Mouse (Mus musculus) megakaryocyte, embryonic 14.5 days (primary cell): ENCODE measurements around the gene Hvcn1. TPM values are rescaled to one million over a fixed set of nuclear protein-coding genes. Genes with fewer than 3 reads are reported as not detected.

Experiments used
- H3K27me3 ChIP-seq: replicated peaks from 2 replicates; pipeline ENCODE3; 2012; ENCODE audit warnings: inconsistent platforms
- H3K36me3 ChIP-seq: replicated peaks from 2 replicates; pipeline ENCODE3; 2012; ENCODE audit warnings: low read length, inconsistent platforms, mixed read lengths
- H3K4me1 ChIP-seq: 2 replicates; pipeline ENCODE4 v1.6.1; 2012; ENCODE audit warnings: inconsistent platforms
- H3K4me3 ChIP-seq: replicated peaks from 2 replicates; pipeline ENCODE3; 2012; ENCODE audit warnings: moderate library complexity, mild to moderate bottlenecking, inconsistent platforms
- H3K9me3 ChIP-seq: 2 replicates; pipeline ENCODE4 v1.6.1; 2012; ENCODE audit warnings: inconsistent platforms
- FLI1 ChIP-seq: IDR thresholded peaks from 2 replicates; pipeline ENCODE4 v1.6.1; 2012; ENCODE audit warnings: low read length, inconsistent platforms, mixed read lengths
- GATA1 ChIP-seq: IDR thresholded peaks from 3 replicates; pipeline ENCODE4 v1.6.1; 2012; ENCODE audit warnings: mixed read lengths, low read length, inconsistent platforms, borderline replicate concordance
- polyA plus RNA-seq: library from polyadenylated mRNA; stranded (reverse); fragments of >175 nt; gene quantifications from 2 replicates; pipeline ENCODE4 v1.2.3, GENCODE M21; 2012; ENCODE audit warnings: low replicate concordance; ENCODE audit not compliant: insufficient read depth

Gene Hvcn1
- polyA plus RNA-seq, result 6.0 TPM in 1 of 2 replicates, not detected in the other

- no peaks in the 10 kb centered on the region for H3K36me3 ChIP-seq
- peaks cover 41% of the 10 kb centered on the region for H3K4me1 ChIP-seq
- H3K27me3 ChIP-seq, result peaks cover 63% of the 10 kb centered on the region
- peaks cover 17% of the 10 kb centered on the region for H3K9me3 ChIP-seq
- TF ChIP-seq FLI1, result no peak
- TF ChIP-seq GATA1, result no peak
- H3K4me3 ChIP-seq, result no peak within 1 kb of the TSS
Measured at GRCm38 (mm10) chr5:122206475-122206874, at the start of gene Hvcn1. Gene Hvcn1 (plus strand): TSS chr5:122206804.

DNA sequence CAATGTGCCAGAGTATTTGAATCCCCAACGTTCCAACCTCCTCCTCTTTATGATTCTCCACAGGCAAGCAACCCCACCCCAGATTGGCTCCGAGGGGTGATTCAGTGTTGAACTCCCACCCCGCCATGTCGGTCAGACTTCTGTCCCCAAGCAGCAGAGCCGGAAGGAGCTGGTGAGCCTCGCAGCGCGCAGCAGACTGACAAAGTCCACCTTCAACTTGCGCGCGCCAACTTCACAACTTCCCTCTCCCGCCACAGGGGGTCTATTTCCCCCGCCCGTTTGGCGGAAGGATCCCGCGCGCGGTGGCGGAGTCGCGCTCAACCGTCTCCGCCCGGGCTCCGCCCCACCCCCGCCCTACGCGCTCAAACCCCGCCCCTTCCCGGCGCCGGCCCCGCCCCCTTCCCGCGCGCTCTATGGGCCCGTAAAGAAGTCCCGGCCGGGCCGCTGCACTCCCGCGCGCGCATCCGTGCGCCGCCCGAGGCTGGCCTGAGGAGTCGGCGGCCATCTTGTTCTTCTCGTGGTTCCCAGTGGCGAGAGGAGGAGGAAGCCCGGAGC, 48.7 kb upstream of the Hvcn1 start, which contains the start of gene Ppp1cc:
Ppp1cc (plus strand) TSS at position 452 of the 555 bp plus-strand sequence.
- Histone ChIP-seq H3K27me3 (peaks cover 19% of the 10 kb centered on the region), H3K4me3 (peak within 1 kb of the TSS; percentile 98), H3K36me3 (peaks cover 30% of the 10 kb centered on the region), H3K9me3 (no peaks in the 10 kb centered on the region), H3K4me1 (peaks cover 73% of the 10 kb centered on the region)
- TF ChIP-seq FLI1, result no peak
- TF ChIP-seq GATA1, result no peak

GRCm38 (mm10) chr5:122158557-122159515, 47.8 kb upstream of the Hvcn1 start:
- TF ChIP-seq GATA1 (no peak), FLI1 (no peak)
- Histone ChIP-seq H3K4me1 (peaks cover 82% of the 10 kb centered on the region), H3K4me3 (peak overlapping the region; percentile 98)

DNA sequence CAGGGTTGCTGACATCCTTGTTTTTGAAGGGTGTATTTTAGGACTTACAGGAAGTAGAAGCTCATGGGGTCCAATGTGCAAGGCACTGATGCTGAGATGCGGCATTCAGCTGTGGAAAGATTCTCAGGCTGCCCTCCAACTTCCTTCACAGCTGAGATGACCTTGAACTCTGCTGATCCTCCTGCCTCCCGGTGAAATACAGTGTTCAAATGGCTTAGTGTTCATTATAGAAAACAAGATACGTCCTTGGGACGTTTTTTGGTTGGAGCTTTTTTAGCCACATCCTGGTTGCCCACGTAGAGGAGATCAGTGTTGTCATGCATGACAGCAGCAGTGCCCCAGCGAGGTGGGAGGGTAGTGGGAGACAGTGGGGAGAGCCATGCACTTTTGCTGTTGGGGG, 43.4 kb upstream of the Hvcn1 start:
- Histone ChIP-seq H3K4me1 (peaks cover 92% of the 10 kb centered on the region), H3K36me3 (peaks cover 82% of the 10 kb centered on the region), H3K9me3 (no peaks in the 10 kb centered on the region), H3K27me3 (no peaks in the 10 kb centered on the region), H3K4me3 (peak overlapping the region; percentile 40)
- TF ChIP-seq FLI1 (no peak), GATA1 (no peak)

More at GRCm38 (mm10) chr5:122158557-122159515, 47.8 kb upstream of the Hvcn1 start:
- Histone ChIP-seq H3K27me3 (peaks cover 19% of the 10 kb centered on the region), H3K9me3 (no peaks in the 10 kb centered on the region), H3K36me3 (peaks cover 39% of the 10 kb centered on the region)

DNA sequence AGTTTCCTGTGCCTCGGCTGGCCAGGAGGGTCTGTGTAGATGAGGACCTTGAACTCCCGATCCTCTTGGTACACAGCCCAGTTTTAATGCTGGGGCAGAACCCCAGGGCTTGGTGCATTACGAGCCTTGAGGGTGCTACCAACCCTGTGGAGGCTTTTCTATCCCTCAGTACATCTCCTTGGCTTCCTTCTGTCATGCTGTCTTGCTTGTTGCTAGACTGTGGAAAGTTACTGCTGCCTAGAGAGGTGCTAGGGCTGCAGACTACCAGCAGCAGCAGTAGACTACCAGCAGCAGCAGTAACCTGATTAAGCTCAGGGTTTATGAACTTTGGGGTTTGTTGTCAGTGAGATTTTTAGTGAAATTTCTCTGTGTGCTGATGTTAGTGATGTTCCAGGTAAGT, 42.6 kb upstream of the Hvcn1 start:
- Histone ChIP-seq H3K27me3 (no peaks in the 10 kb centered on the region), H3K9me3 (no peaks in the 10 kb centered on the region), H3K4me1 (peaks cover 90% of the 10 kb centered on the region), H3K36me3 (peaks cover 90% of the 10 kb centered on the region), H3K4me3 (no peak overlapping the region)
- TF ChIP-seq GATA1 (no peak), FLI1 (no peak)

GRCm38 (mm10) chr5:122165233-122165915, 41.2 kb upstream of the Hvcn1 start:
- TF ChIP-seq FLI1, result no peak
- no peak for TF ChIP-seq GATA1
- Histone ChIP-seq H3K36me3 (peaks cover 97% of the 10 kb centered on the region), H3K9me3 (no peaks in the 10 kb centered on the region), H3K4me1 (peaks cover 80% of the 10 kb centered on the region), H3K4me3 (no peak overlapping the region), H3K27me3 (no peaks in the 10 kb centered on the region)

DNA sequence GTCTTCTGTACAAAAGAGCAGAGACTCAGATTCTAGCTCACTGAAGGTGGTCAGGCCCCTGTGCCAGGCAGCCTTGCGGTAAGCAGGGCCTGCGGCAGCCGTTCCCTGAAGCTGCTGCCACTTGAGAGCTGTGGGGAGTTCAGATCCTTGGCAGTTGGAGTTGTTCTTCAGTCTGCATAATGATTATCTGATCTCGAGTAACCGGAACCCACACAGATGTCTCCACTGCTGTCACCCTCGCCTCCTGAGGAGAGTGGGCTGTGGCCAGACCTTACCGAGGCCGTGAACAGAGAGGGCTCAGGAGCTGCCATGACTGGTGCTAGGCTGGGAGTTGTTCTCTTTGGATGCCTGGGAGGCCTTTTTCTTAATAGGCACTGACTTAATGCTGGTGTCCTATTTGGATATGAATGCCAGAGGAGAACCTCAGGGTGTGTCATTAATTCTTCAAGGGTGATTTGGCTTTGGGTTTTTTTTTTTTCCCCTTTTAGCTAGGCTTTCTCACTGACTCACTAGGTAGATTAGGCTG, 39.9 kb upstream of the Hvcn1 start:
- no peak overlapping the region for H3K4me3 ChIP-seq
- H3K4me1 ChIP-seq, result peaks cover 67% of the 10 kb centered on the region
- no peaks in the 10 kb centered on the region for H3K9me3 ChIP-seq
- H3K27me3 ChIP-seq, result no peaks in the 10 kb centered on the region
- TF ChIP-seq FLI1 (no peak), GATA1 (no peak)
- peaks cover 97% of the 10 kb centered on the region for H3K36me3 ChIP-seq

GRCm38 (mm10) chr5:122168344-122169069, 38.1 kb upstream of the Hvcn1 start:
- H3K36me3 ChIP-seq, result peaks cover 99% of the 10 kb centered on the region
- TF ChIP-seq FLI1 (no peak), GATA1 (no peak)
- H3K9me3 ChIP-seq, result no peaks in the 10 kb centered on the region
- no peaks in the 10 kb centered on the region for H3K27me3 ChIP-seq
- no peak overlapping the region for H3K4me3 ChIP-seq
- peaks cover 49% of the 10 kb centered on the region for H3K4me1 ChIP-seq

- TF ChIP-seq FLI1 (no peak), GATA1 (no peak)
- peaks cover 87% of the 10 kb centered on the region for H3K36me3 ChIP-seq
Measured at GRCm38 (mm10) chr5:122171058-122171457, 35.5 kb upstream of the Hvcn1 start.

More at GRCm38 (mm10) chr5:122171058-122171457, 35.5 kb upstream of the Hvcn1 start:
- peaks cover 30% of the 10 kb centered on the region for H3K4me1 ChIP-seq
- H3K27me3 ChIP-seq, result no peaks in the 10 kb centered on the region
- no peak overlapping the region for H3K4me3 ChIP-seq
- H3K9me3 ChIP-seq, result no peaks in the 10 kb centered on the region
